Mouse (Mus musculus): ENCODE data around the gene Kcnk4.

- no peak for TF ChIP-seq CTCF (IDR thresholded peaks at IDR 0.05)
- no peak for TF ChIP-seq EP300 (IDR thresholded peaks at IDR 0.05)
Measured at GRCm38 (mm10) chr19:6903031-6903430, 31.3 kb downstream of the Kcnk4 start.
